Mouse (Mus musculus): ENCODE results near the gene Tsacc. TPM values are rescaled to one million over a fixed set of nuclear protein-coding genes. Genes with fewer than 3 reads are reported as not detected.

The Tsacc gene
- polyA plus RNA-seq (2016; fragmentation: Nextera tagmentation; extraction: Ambion mirVana) = 14.0 and 15.4 TPM in 2 replicates

DNA sequence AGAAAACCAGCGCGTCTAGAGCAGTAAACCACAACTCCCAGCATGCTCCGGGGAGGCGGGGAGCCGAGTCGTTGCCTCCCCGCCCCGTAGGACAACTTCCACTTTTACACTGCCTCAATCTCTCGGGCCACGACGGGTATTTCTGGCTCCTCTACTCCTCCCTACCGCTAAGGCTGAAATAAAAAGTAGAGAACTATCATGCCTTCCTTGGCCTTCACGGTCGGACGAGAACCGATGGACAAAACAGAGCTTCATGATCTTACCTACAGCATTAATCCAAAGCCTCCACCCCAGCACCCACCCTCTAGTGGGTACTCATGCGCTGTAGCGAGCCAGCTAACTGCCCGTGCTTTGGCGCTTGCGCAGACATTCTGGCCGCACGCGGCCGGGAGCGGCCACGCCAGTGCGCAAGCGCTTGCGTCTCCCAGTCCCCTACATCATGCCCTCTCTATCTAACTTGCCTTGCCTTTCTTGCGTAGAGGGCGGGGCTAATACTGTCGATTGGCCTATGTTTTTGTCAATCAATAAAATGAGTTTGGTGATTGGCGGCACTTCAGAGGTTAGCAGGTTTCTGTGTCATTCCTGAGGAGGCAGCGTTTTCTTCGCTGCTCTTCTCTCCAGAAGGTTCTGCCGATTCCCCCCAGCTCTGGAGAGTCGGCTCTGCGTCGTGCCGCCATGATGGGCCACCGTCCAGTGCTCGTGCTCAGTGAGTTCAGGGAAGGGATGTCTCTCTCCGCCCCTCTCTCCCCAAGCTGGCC is at the start of gene Tsacc, which contains the start of gene Cct3:
Tsacc (minus strand) TSS at position 439 of the 758 bp plus-strand sequence.
Cct3 (plus strand) TSS at position 556 of the 758 bp plus-strand sequence.
- peak within 1 kb of the TSS; percentile 95 for H3K27ac ChIP-seq
- WGBS = under 1% methylated on average over 44 of the region's 44 CpGs
- peak; percentile 92 for DNase-seq (ENCODE audit: low spot score)

DNA sequence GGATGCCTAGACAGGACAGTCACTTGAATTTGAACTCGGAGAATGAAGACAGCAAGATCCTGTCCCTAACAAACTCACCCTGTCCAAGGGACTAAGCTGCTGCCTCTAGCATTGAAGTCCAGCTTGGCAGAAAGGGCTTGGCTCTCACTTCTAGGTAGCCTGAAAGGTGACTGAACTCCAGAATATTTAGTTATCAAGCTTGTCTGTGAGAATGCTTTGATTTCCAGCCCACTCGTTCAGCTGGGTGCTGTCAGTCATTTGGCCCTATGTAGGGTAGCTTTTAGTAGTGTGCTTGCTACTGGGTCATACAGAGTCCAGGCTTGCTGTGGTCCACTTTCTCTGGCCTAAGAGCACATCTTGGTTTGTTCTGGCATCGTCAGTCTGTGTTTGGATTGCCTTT is 42.2 kb upstream of the Tsacc start:
- DNase-seq (ENCODE audit: low spot score) = no peak
- no peaks in the 10 kb centered on the region for H3K27me3 ChIP-seq (ENCODE audit: low read depth, poor library complexity, severe bottlenecking)
- peaks cover 28% of the 10 kb centered on the region for H3K4me1 ChIP-seq
- H3K9me3 ChIP-seq (replicated peaks) = no peaks in the 10 kb centered on the region
- H3K36me3 ChIP-seq = peaks cover 55% of the 10 kb centered on the region
- no peak overlapping the region for H3K27ac ChIP-seq
- 83% methylated on average over 3 of the region's 3 CpGs for WGBS
- no peak overlapping the region for H3K4me3 ChIP-seq

More for the DNA sequence above, at the start of gene Tsacc, which contains the start of gene Cct3:
- H3K9me3 ChIP-seq (replicated peaks) = no peaks in the 10 kb centered on the region
- peaks cover 15% of the 10 kb centered on the region for H3K4me1 ChIP-seq
- H3K36me3 ChIP-seq = peaks cover 42% of the 10 kb centered on the region
- no peaks in the 10 kb centered on the region for H3K27me3 ChIP-seq (ENCODE audit: low read depth, poor library complexity, severe bottlenecking)
- H3K4me3 ChIP-seq = peak within 1 kb of the TSS; percentile 86

DNA sequence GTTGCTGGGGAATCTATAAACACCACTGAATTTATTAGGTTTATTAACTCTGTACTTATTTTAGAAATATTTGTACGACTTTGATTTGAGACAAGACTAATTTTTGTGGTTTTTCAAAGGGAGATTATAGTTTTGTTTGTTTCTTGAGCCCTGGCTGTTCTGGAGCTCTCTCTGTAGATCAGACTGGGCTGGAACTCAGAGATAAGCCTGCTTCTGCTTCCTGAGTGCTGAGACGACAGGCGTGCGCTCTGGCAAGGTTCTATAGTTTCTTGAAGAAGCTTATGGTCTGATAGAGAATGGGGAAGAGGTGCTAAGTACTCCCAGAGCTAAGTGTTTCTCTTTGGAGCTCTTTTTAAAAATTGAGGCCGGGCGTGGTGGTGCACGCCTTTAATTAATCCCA is 41.5 kb upstream of the Tsacc start:
- Histone ChIP-seq H3K9me3 (replicated peaks) (no peaks in the 10 kb centered on the region), H3K4me1 (peaks cover 32% of the 10 kb centered on the region), H3K36me3 (peaks cover 48% of the 10 kb centered on the region), H3K27me3 (ENCODE audit: low read depth, poor library complexity, severe bottlenecking) (no peaks in the 10 kb centered on the region), H3K4me3 (no peak overlapping the region), H3K27ac (no peak overlapping the region)
- 96% methylated on average over 7 of the region's 7 CpGs for WGBS
- no peak for DNase-seq (ENCODE audit: low spot score)

DNA sequence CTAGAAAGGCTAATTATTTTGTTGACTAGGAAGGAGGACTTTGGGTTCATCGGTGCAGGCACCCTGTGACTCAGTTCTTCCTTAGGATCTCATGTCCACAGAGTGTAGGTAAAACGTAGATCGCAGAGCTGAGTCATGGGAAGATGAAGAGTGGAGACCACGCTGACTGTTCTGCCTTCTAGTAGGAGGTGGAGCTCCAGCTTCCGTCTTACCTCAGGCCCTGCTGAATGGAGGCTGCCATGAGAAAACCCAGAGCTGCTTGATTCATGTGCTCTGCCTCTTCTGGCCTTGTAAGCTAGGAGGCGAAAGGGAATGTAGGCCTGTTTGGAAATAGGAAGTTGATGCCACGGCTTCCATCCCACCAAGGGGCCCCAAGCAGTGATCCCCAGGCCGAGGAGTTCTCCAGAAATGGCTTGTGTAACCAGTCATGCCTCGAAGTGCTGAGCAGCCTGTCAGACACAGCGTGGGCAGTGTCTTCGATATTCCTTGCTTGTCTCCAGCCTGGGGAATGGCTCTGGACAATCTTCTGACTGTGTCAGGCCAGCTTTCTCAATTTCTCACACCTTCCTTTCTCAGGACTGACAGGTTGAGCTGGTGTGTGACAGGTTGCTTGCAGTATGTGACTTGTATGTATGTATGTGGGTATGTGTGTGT is 40.7 kb upstream of the Tsacc start:
- H3K36me3 ChIP-seq = peaks cover 47% of the 10 kb centered on the region
- no peak for DNase-seq (ENCODE audit: low spot score)
- peak overlapping the region; percentile 79 for H3K4me3 ChIP-seq
- no peaks in the 10 kb centered on the region for H3K9me3 ChIP-seq (replicated peaks)
- peaks cover 32% of the 10 kb centered on the region for H3K4me1 ChIP-seq
- WGBS = 84% methylated on average over 11 of the region's 11 CpGs
- H3K27ac ChIP-seq = 0 out of 2 replicates have a peak overlapping the region, but pooled peaks have one; percentile 30
- H3K27me3 ChIP-seq (ENCODE audit: low read depth, poor library complexity, severe bottlenecking) = no peaks in the 10 kb centered on the region

DNA sequence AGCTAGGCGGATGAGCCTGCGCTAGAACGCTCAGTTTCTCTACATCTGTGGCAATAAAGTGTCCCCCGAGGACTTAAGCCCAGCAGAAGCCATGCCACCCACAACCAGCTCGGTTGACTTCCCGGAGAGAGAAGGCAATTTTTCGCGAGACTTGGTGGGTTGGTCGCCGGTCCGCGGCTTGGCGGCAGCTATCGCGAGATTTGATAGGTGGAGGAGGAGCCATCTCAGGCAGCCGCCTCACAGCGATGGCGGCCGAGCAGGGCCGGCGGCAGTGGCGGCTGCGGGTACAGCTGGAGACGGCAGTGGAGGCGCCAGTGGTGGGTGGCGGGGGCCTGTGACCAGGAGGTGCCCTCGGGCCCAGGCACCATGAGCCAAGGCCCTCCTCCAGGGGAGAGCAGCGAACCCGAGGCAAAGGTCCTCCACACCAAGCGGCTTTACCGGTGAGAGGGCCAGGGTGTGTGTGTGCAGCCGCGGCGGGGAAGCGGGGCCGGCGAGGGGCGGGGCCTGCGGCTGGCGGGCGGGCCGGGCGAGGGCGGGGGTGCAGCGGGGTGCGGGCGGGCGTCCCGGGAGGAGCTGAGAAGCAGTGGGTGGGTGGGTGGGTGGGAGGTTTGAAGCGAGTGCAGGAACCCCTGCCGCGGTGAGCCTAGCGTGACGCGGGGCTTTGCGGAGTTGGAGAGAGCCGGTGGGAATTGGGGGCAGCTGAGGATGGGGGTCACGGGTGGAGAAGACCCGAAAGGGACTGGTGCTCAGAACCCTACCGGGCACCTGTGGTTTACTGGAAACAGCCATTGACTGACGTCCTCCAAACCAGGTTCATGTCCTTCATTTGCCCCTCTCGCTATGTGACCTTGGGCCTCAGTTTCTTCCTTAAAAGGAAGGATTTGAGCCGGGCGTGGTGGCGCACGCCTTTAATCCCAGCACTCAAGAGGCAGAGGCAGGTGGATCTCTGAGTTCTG is 39.5 kb upstream of the Tsacc start, which contains the start of the genes Tmem79 and Smg5:
Tmem79 (minus strand) TSS at position 91 of the 956 bp plus-strand sequence.
Smg5 (plus strand) TSS at position 203 of the 956 bp plus-strand sequence.
- Histone ChIP-seq H3K27ac (peak within 1 kb of the TSS; percentile 96), H3K36me3 (peaks cover 38% of the 10 kb centered on the region), H3K4me3 (peak within 1 kb of the TSS; percentile 79), H3K9me3 (replicated peaks) (no peaks in the 10 kb centered on the region), H3K27me3 (ENCODE audit: low read depth, poor library complexity, severe bottlenecking) (no peaks in the 10 kb centered on the region), H3K4me1 (peaks cover 32% of the 10 kb centered on the region)
- WGBS = 3% methylated on average over 64 of the region's 66 CpGs
- peak; percentile 96 for DNase-seq (ENCODE audit: low spot score)

DNA sequence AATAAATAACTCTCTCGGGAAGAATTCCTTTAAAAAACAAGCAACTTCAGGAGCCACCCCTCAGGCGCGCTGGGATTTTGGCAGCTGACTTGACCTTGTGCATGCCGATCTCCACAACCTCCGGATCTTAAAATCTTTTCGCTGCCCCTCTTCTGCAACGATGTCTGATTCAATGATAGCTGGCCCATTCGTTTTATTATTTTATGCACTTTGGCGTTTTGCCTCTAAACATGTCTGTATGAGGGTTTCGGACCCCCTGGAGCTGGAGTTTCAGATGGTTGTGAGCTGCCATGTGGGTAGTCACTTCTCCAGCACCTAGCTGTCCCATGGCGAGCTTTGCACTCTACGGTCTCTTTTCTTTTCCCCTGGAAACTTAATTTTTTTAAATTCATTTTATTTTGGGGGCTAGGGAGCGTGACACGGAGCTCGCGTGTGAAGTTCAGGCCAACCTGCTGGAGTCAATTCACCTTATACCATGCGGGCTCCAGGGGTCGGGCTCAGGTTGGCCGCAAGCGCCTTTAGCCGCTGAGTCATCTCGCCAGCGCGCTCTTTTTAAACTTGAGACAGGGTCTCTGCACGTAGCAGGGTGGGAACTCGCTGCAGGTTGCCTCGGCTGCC is 38.7 kb upstream of the Tsacc start:
- 1% methylated on average over 27 of the region's 27 CpGs for WGBS
- Histone ChIP-seq H3K36me3 (peaks cover 30% of the 10 kb centered on the region), H3K4me1 (peaks cover 32% of the 10 kb centered on the region), H3K27me3 (ENCODE audit: low read depth, poor library complexity, severe bottlenecking) (no peaks in the 10 kb centered on the region), H3K9me3 (replicated peaks) (no peaks in the 10 kb centered on the region), H3K27ac (peak overlapping the region; percentile 96), H3K4me3 (peak overlapping the region; percentile 79)
- peak; percentile 39 for DNase-seq (ENCODE audit: low spot score)

DNA sequence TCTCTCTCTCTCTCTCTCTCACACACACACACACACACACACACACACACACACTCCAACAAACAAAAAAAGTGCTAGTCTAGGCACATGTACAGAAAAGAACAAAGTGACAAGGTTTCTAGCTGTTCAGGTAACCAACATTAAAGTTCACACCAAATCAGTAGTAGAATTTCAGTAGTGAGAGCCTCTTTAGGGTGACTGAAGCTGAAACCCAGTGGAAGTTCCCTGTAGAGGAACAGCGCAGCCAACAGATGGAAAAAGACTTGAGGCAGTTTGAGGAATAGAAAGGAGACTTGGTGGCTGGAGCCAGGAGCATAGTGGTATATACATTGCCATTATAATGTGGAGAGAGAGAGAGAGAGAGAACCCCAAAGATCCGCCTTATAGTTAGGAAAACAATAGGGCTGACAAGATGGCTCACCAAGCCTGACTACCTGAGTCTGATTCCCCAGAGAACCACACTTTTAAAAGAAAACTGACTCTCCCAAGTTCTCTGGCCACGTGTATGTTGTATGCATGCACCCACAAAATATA is 38.2 kb upstream of the Tsacc start:
- peaks cover 32% of the 10 kb centered on the region for H3K4me1 ChIP-seq
- peak overlapping the region; percentile 79 for H3K4me3 ChIP-seq
- H3K27me3 ChIP-seq (ENCODE audit: low read depth, poor library complexity, severe bottlenecking) = no peaks in the 10 kb centered on the region
- peak overlapping the region; percentile 96 for H3K27ac ChIP-seq
- H3K9me3 ChIP-seq (replicated peaks) = no peaks in the 10 kb centered on the region
- peaks cover 29% of the 10 kb centered on the region for H3K36me3 ChIP-seq
- WGBS = 43% methylated on average over 3 of the region's 3 CpGs
- DNase-seq (ENCODE audit: low spot score) = no peak

DNA sequence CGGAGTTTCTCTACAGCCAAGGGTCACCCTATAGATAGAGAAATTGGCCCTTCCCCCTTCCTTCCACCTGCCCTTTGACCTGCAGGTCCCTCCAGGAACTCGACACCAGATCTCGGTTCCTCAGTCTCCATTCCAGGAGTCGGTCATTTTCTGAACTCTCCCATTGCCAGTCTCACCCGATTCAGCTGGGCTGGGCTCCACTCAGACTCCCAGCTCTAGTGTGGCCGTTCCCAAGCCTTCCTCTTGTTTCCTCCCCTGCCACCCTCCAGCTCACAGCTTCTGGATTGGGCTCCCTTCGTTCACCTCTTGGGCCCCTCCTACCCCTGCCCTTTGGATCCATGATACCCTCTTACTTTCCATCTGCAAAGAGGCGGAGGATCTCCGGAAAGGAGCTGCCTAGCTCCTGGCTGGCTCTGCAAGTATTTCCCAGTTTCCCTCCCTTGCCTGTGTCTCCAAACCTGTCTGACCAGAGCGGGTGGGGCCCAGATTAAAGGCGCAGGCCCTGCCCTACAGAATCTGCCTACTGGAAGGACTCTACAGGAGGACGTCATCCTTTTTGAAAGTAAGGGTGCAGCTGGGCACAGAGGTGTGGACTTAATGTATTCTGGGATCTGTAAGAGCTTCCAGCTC is 37.3 kb upstream of the Tsacc start:
- Histone ChIP-seq H3K4me1 (peaks cover 32% of the 10 kb centered on the region), H3K4me3 (peak overlapping the region; percentile 1; the same call in 1 of the 2 replicates), H3K36me3 (peaks cover 37% of the 10 kb centered on the region), H3K9me3 (replicated peaks) (no peaks in the 10 kb centered on the region), H3K27ac (no peak overlapping the region), H3K27me3 (ENCODE audit: low read depth, poor library complexity, severe bottlenecking) (no peaks in the 10 kb centered on the region)
- 47% methylated on average over 12 of the region's 12 CpGs for WGBS
- DNase-seq (ENCODE audit: low spot score) = no peak

DNA sequence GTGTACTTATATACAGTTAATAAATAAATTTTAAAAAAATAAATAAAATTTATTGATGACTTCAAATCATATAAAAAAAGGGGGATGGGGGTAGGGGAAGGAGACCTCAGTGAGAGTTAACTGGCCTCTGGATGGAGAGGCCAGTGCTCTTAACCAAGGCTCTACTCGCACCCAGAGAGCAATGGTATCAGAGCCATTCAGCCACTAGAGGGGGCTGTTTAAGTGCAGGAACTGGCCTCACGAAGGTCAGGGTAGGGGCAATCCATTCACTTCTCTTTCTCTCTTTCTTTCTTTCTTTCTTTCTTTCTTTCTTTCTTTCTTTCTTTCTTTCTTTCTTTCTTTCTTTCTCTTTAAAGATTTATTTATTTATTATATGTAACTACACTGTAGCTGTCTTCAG is 34.5 kb upstream of the Tsacc start:
- Histone ChIP-seq H3K4me1 (peaks cover 19% of the 10 kb centered on the region), H3K9me3 (replicated peaks) (no peaks in the 10 kb centered on the region), H3K27me3 (ENCODE audit: low read depth, poor library complexity, severe bottlenecking) (no peaks in the 10 kb centered on the region), H3K27ac (no peak overlapping the region), H3K36me3 (peaks cover 47% of the 10 kb centered on the region), H3K4me3 (no peak overlapping the region)
- DNase-seq (ENCODE audit: low spot score) = no peak
- WGBS = 43% methylated on average over 2 of the region's 2 CpGs

DNA sequence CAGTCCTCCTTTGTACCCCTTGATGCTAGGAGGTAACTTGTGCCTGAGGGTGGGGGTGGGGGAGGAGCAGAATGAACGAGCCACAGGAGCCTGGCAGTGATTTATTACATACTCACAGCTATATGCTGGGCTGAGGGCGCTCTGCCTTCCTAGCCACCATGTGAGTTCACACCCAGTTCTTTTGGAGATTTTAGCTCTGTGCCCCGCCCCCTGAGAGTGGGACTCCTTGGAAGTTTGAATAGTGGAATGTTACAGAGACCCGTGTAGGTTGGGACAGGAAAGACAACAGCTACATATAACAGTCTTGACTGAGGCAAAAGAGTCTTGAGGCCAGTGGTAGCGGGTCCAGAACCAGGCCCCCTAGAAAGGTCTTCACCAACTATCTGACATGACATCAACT is 32.2 kb upstream of the Tsacc start:
- no peak overlapping the region for H3K27ac ChIP-seq
- no peaks in the 10 kb centered on the region for H3K27me3 ChIP-seq (ENCODE audit: low read depth, poor library complexity, severe bottlenecking)
- H3K4me1 ChIP-seq = peaks cover 15% of the 10 kb centered on the region
- H3K4me3 ChIP-seq = no peak overlapping the region
- DNase-seq (ENCODE audit: low spot score) = no peak
- 54% methylated on average over 5 of the region's 5 CpGs for WGBS
- H3K9me3 ChIP-seq (replicated peaks) = no peaks in the 10 kb centered on the region
- H3K36me3 ChIP-seq = peaks cover 53% of the 10 kb centered on the region

DNA sequence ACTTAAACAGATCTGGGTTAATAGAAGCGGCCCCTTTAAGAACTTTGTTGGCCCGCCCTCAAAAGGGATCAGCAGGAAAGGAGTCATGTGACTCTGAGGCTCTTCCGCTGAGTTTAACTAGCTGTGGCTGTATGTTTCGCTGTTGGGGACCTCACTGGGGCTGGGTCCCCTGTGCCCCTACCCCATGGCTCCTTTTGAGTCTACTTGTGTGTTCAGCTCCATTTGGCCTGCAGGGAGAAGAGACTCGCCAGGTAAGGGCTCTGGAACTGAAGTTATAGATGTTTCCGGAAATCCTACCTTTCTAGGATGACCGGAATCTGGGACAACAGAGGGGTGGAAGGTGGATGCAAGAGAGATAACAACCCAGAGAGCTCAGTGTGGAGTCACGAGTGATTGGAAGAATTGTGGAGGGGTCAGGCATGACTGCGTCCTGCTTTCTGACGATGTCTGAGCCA is 28.2 kb upstream of the Tsacc start, which contains the start of gene Glmp:
Glmp (plus strand) TSS at position 73 of the 455 bp plus-strand sequence.
- Histone ChIP-seq H3K27me3 (ENCODE audit: low read depth, poor library complexity, severe bottlenecking) (no peaks in the 10 kb centered on the region), H3K27ac (peak within 1 kb of the TSS; percentile 80; the same call in 1 of the 2 replicates), H3K36me3 (peaks cover 83% of the 10 kb centered on the region), H3K9me3 (replicated peaks) (no peaks in the 10 kb centered on the region), H3K4me3 (peak within 1 kb of the TSS; percentile 78), H3K4me1 (peaks cover 12% of the 10 kb centered on the region)
- WGBS = 4% methylated on average over 10 of the region's 10 CpGs
- peak; percentile 68 for DNase-seq (ENCODE audit: low spot score)
